Comparison of ENCODE assay signal across 8 mouse cellular contexts in genomic region chr2:105688436-105689303, GRCm38 (mm10). TPM values are rescaled to one million over a fixed set of nuclear protein-coding genes. Genes with fewer than 3 reads are reported as not detected.
DNase-seq lines count a peak whose midpoint lies in the region; ATAC-seq lines count a peak whose summit lies in the region.

No protein-coding gene starts in this region.

- H3K4me3 ChIP-seq in lung, embryonic 15.5 days: 0 out of 2 replicates have a peak overlapping the region, but pooled peaks have one; percentile 11
- H3K4me3 ChIP-seq in embryonic facial prominence, embryonic 15.5 days (replicated peaks): peak overlapping the region; percentile 16
- peak overlapping the region; percentile 22 for H3K4me3 ChIP-seq in limb, embryonic 15.5 days
- peak overlapping the region; percentile 10; the same call in 1 of the 2 replicates for H3K4me3 ChIP-seq in stomach, embryonic 16.5 days (replicated peaks; ENCODE audit: low read length)

- ATAC-seq in lung, embryonic 15.5 days (ENCODE audit: borderline replicate concordance, extremely low read depth, low FRiP score, low TSS enrichment): no peak
- no peak for ATAC-seq in embryonic facial prominence, embryonic 15.5 days (ENCODE audit: insufficient number of reproducible peaks, low FRiP score, low TSS enrichment, low read depth)
- ATAC-seq in limb, embryonic 15.5 days (ENCODE audit: insufficient number of reproducible peaks, low FRiP score, low TSS enrichment, low read depth): no peak
- ATAC-seq in stomach, embryonic 16.5 days (ENCODE audit: insufficient read depth, low FRiP score): no peak

- under 1% methylated on average over 25 of the region's 25 CpGs for WGBS in lung, embryonic 15.5 days
- WGBS in embryonic facial prominence, embryonic 15.5 days: 2% methylated on average over 25 of the region's 25 CpGs
- 2% methylated on average over 25 of the region's 25 CpGs for WGBS in limb, embryonic 15.5 days
- WGBS in stomach, embryonic 16.5 days: under 1% methylated on average over 25 of the region's 25 CpGs

- H3K36me3 ChIP-seq in lung, embryonic 15.5 days: no peaks in the 10 kb centered on the region
- no peaks in the 10 kb centered on the region for H3K36me3 ChIP-seq in embryonic facial prominence, embryonic 15.5 days
- no peaks in the 10 kb centered on the region for H3K36me3 ChIP-seq in limb, embryonic 15.5 days
- H3K36me3 ChIP-seq in stomach, embryonic 16.5 days (ENCODE audit: control insufficient read depth, insufficient read depth, low read length): no peaks in the 10 kb centered on the region

- H3K9ac ChIP-seq in lung, embryonic 15.5 days: no peak overlapping the region
- no peak overlapping the region for H3K9ac ChIP-seq in embryonic facial prominence, embryonic 15.5 days
- H3K9ac ChIP-seq in limb, embryonic 15.5 days: no peak overlapping the region
- no peak overlapping the region for H3K9ac ChIP-seq in stomach, embryonic 16.5 days (ENCODE audit: low read length)

- H3K4me2 ChIP-seq in lung, embryonic 15.5 days: peak overlapping the region; percentile 38
- peak overlapping the region; percentile 29 for H3K4me2 ChIP-seq in embryonic facial prominence, embryonic 15.5 days (replicated peaks)
- peak overlapping the region; percentile 36 for H3K4me2 ChIP-seq in limb, embryonic 15.5 days
- H3K4me2 ChIP-seq in stomach, embryonic 16.5 days (ENCODE audit: low read depth, low read length): peak overlapping the region; percentile 30; the same call in 1 of the 2 replicates

- H3K9me3 ChIP-seq in lung, embryonic 15.5 days: no peaks in the 10 kb centered on the region
- H3K9me3 ChIP-seq in embryonic facial prominence, embryonic 15.5 days (replicated peaks): no peaks in the 10 kb centered on the region
- no peaks in the 10 kb centered on the region for H3K9me3 ChIP-seq in limb, embryonic 15.5 days
- H3K9me3 ChIP-seq in stomach, embryonic 16.5 days (replicated peaks; ENCODE audit: control insufficient read depth, low read length): no peaks in the 10 kb centered on the region

- H3K27ac ChIP-seq in lung, embryonic 15.5 days: no peak overlapping the region
- no peak overlapping the region for H3K27ac ChIP-seq in embryonic facial prominence, embryonic 15.5 days (replicated peaks)
- no peak overlapping the region for H3K27ac ChIP-seq in limb, embryonic 15.5 days
- H3K27ac ChIP-seq in stomach, embryonic 16.5 days (ENCODE audit: low read length): no peak overlapping the region

- no peak for DNase-seq in lung, postnatal 4 days
- no peak for DNase-seq in layer of hippocampus, postnatal 25 days (ENCODE audit: extremely low spot score in 1 of 2, low spot score in 1 of 2)
- DNase-seq in lung, postnatal 25 days (ENCODE audit: low spot score): no peak
- no peak for DNase-seq in frontal cortex, adult 2 months (ENCODE audit: extremely low spot score in 1 of 2, low spot score in 1 of 2)

- 0 out of 2 replicates have a peak, but pooled peaks cover 7% of the 10 kb centered on the region for H3K4me1 ChIP-seq in lung, embryonic 15.5 days
- peaks cover 26% of the 10 kb centered on the region for H3K4me1 ChIP-seq in embryonic facial prominence, embryonic 15.5 days
- peaks cover 20% of the 10 kb centered on the region for H3K4me1 ChIP-seq in limb, embryonic 15.5 days
- H3K4me1 ChIP-seq in stomach, embryonic 16.5 days (ENCODE audit: control insufficient read depth, insufficient read depth, low read length): no peaks in the 10 kb centered on the region

- H3K27me3 ChIP-seq in lung, embryonic 15.5 days: peaks cover 99% of the 10 kb centered on the region
- peaks cover 92% of the 10 kb centered on the region for H3K27me3 ChIP-seq in embryonic facial prominence, embryonic 15.5 days
- peaks cover 94% of the 10 kb centered on the region for H3K27me3 ChIP-seq in limb, embryonic 15.5 days
- peaks cover 76% of the 10 kb centered on the region for H3K27me3 ChIP-seq in stomach, embryonic 16.5 days (ENCODE audit: control insufficient read depth, insufficient read depth, low read length)

RNA-seq across cellular contexts. Expression of gene Pax6, which starts 20.0 kb away (rescaled TPM):
- not detected in 2 replicates for polyA plus RNA-seq in lung, embryonic 15.5 days (2015; fragmentation: Nextera tagmentation; extraction: Ambion mirVana)
- polyA plus RNA-seq in embryonic facial prominence, embryonic 15.5 days (2015; fragmentation: Nextera tagmentation; extraction: Ambion mirVana): 2.2 and 2.7 TPM in 2 replicates
- 0.26 and 0.36 TPM in 2 replicates for polyA plus RNA-seq in limb, embryonic 15.5 days (2015; fragmentation: Nextera tagmentation; extraction: Ambion mirVana)
- polyA plus RNA-seq in stomach, embryonic 16.5 days (2015; fragmentation: Nextera tagmentation; extraction: Ambion mirVana): 1.4 and 1.7 TPM in 2 replicates
- total RNA-seq in layer of hippocampus, postnatal 25 days (2021): 1 to 10 TPM; 9.4 to 9.7 TPM
- polyA plus RNA-seq in frontal cortex, adult 2 months (2012; rRNA removed): 40.3 and 47.5 TPM in 2 replicates

Comparison
In these comparisons a context has a peak if more than half of its experiments do, and no peak if none do; other contexts are left out.
1. RNA of gene Pax6, which starts 20.0 kb away (polyA plus RNA-seq): 40.3 to 47.5 TPM in frontal cortex, adult 2 months; 2.2 to 2.7 TPM in embryonic facial prominence, embryonic 15.5 days, 1.4 to 1.7 TPM in stomach, embryonic 16.5 days, 0.26 to 0.36 TPM in limb, embryonic 15.5 days and not detected in lung, embryonic 15.5 days; every median in the first group is over 10 times any median in the second.
2. Peak in every context shown above with its lines, with median percentiles within 50 percentile points of each other: H3K4me2 ChIP-seq and H3K4me3 ChIP-seq.